In the genomic region with DNA sequence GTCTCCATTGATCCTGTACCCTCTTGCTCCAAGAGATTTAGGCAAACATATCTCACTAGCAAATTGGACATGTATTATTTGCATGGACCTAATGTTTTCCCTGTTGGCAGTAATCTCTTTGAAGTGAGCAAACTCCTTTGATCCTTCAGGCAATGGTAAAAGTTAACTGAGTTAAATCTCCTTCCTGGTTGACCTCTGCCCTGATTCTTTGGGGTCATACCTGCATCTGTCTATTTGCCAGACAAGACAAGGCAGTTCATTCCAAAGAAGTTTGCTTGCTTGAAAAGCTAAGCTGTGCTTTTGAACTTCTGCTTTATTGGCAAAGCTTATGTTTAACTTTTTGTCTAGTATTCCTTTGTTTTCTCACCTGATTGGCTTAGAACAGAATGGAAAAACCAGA, we compare ENCODE assay signal across 24 mouse cellular contexts.
DNase-seq lines count a peak whose midpoint lies in the region; ATAC-seq and TF ChIP-seq lines count a peak whose summit lies in the region.
"Had no signal": no experiment of that assay in that cellular context is flagged by ENCODE, and none has a peak within 500 bp of the region (broad histone marks: within the 10 kb centered on the region; RNA-seq: fewer than 3 reads in every experiment).

No protein-coding gene starts in this region.

- H3K27ac ChIP-seq in kidney, adult 2 months (ENCODE audit: insufficient read depth, low read depth, low read length): no peak overlapping the region
- no peak overlapping the region for H3K27ac ChIP-seq in kidney, embryonic 15.5 days
- no peak overlapping the region for H3K27ac ChIP-seq in liver, adult 2 months (replicated peaks; ENCODE audit: insufficient read depth, low read depth, low read length)
- H3K27ac ChIP-seq: embryonic facial prominence, embryonic 10.5 days; embryonic facial prominence, embryonic 12.5 days; forebrain, embryonic 13.5 days; forebrain, embryonic 15.5 days had no signal

- TF ChIP-seq POLR2A in kidney, adult 2 months (IDR thresholded peaks at IDR 0.05; ENCODE audit: low read depth, low read length): no peak
- no peak for TF ChIP-seq POLR2A in liver, adult 2 months (IDR thresholded peaks at IDR 0.05; ENCODE audit: extremely low read depth, insufficient read depth, low read length)

- H3K4me3 ChIP-seq in kidney, adult 2 months (ENCODE audit: insufficient read depth, low read depth, low read length): no peak overlapping the region
- H3K4me3 ChIP-seq in kidney, embryonic 15.5 days (replicated peaks): no peak overlapping the region
- no peak overlapping the region for H3K4me3 ChIP-seq in liver, adult 2 months (ENCODE audit: insufficient read depth, low read depth, low read length)
- H3K4me3 ChIP-seq: embryonic facial prominence, embryonic 10.5 days; embryonic facial prominence, embryonic 12.5 days; forebrain, embryonic 13.5 days; forebrain, embryonic 15.5 days had no signal

- no peak for TF ChIP-seq CTCF in kidney, adult 2 months (conservative IDR thresholded peaks at IDR 0.05; ENCODE audit: insufficient read depth, insufficient read length, low read depth, low read length)
- TF ChIP-seq CTCF in liver, adult 2 months (IDR thresholded peaks at IDR 0.05; ENCODE audit: low read depth, low read length): no peak

- DNase-seq in kidney, adult 2 months: peak; percentile 63
- no peak for DNase-seq in kidney, postnatal 25 days
- DNase-seq in kidney, adult 9 months: peak; percentile 62
- peak; percentile 89 for DNase-seq in liver, adult 2 months (ENCODE audit: extremely low read depth, low read depth, low spot score)
- DNase-seq in liver: no peak
- DNase-seq: adrenal gland, adult 8-10 months; adrenal gland, postnatal 14 days; adrenal gland, postnatal 36 days; B cell, adult 2 months; cerebellum, adult 11-12 months; cerebellum, adult 2 months; cerebellum, adult 9-10 months; cerebellum, postnatal 10 days; cerebellum, postnatal 25 days had no signal

- no peaks in the 10 kb centered on the region for H3K27me3 ChIP-seq in kidney, adult 2 months (replicated peaks; ENCODE audit: control insufficient read depth, insufficient read depth, low read length)
- H3K27me3 ChIP-seq in kidney, embryonic 15.5 days: no peaks in the 10 kb centered on the region
- H3K27me3 ChIP-seq in liver, adult 2 months (ENCODE audit: control insufficient read depth, insufficient read depth, low read length): no peaks in the 10 kb centered on the region
- H3K27me3 ChIP-seq: CH12.LX; embryonic facial prominence, embryonic 12.5 days; forebrain, embryonic 13.5 days; forebrain, embryonic 15.5 days; Patski had no signal

- no peak overlapping the region for H3K9ac ChIP-seq in kidney, embryonic 15.5 days
- H3K9ac ChIP-seq in liver, adult 2 months (ENCODE audit: low read depth, low read length): no peak overlapping the region
- H3K9ac ChIP-seq: embryonic facial prominence, embryonic 12.5 days; forebrain, embryonic 13.5 days; forebrain, embryonic 15.5 days had no signal

- ATAC-seq in kidney, embryonic 15.5 days (replicated peaks; ENCODE audit: low FRiP score): no peak
- ATAC-seq: activated CD4-positive, CD25-positive, alpha-beta regulatory T cell, adult 4 months; CD4-positive, CD25-positive, alpha-beta regulatory T cell, adult 4 months; forebrain, embryonic 13.5 days; forebrain, embryonic 15.5 days; Patski had no signal

- H3K9me3 ChIP-seq in kidney, embryonic 15.5 days (replicated peaks): no peaks in the 10 kb centered on the region
- H3K9me3 ChIP-seq: embryonic facial prominence, embryonic 10.5 days; embryonic facial prominence, embryonic 12.5 days; forebrain, embryonic 13.5 days; forebrain, embryonic 15.5 days; G1E had no signal

- no peaks in the 10 kb centered on the region for H3K79me2 ChIP-seq in liver, adult 2 months (ENCODE audit: control insufficient read depth, insufficient read depth, low read length)

- H3K36me3 ChIP-seq in kidney, adult 2 months (ENCODE audit: control insufficient read depth, insufficient read depth, low read length): no peaks in the 10 kb centered on the region
- H3K36me3 ChIP-seq in kidney, embryonic 15.5 days: no peaks in the 10 kb centered on the region
- no peaks in the 10 kb centered on the region for H3K36me3 ChIP-seq in liver, adult 2 months (ENCODE audit: control insufficient read depth, insufficient read depth, low read length)
- H3K36me3 ChIP-seq: embryonic facial prominence, embryonic 10.5 days; embryonic facial prominence, embryonic 12.5 days; forebrain, embryonic 15.5 days; G1E had no signal

- no peak overlapping the region for H3K4me2 ChIP-seq in kidney, embryonic 15.5 days
- H3K4me2 ChIP-seq: embryonic facial prominence, embryonic 12.5 days; forebrain, embryonic 13.5 days; forebrain, embryonic 15.5 days had no signal

- H3K4me1 ChIP-seq in kidney, adult 2 months (ENCODE audit: control insufficient read depth, insufficient read depth, low read length): no peaks in the 10 kb centered on the region
- no peaks in the 10 kb centered on the region for H3K4me1 ChIP-seq in kidney, embryonic 15.5 days
- peaks cover 4% of the 10 kb centered on the region; the same call in 1 of the 2 replicates for H3K4me1 ChIP-seq in liver, adult 2 months (ENCODE audit: control insufficient read depth, insufficient read depth, low read length)
- H3K4me1 ChIP-seq: embryonic facial prominence, embryonic 10.5 days; embryonic facial prominence, embryonic 12.5 days; forebrain, embryonic 13.5 days; forebrain, embryonic 15.5 days had no signal

Comparison
In these comparisons a context has a peak if more than half of its experiments do, and no peak if none do; other contexts are left out.
1. DNase-seq: peak in kidney, adult 2 months (single experiment), kidney, adult 9 months (single experiment) and liver, adult 2 months (single experiment); none in kidney, postnatal 25 days (0 of 2) and liver (single experiment).